Comparison of ENCODE assay signal across 15 mouse cellular contexts in the genomic region with DNA sequence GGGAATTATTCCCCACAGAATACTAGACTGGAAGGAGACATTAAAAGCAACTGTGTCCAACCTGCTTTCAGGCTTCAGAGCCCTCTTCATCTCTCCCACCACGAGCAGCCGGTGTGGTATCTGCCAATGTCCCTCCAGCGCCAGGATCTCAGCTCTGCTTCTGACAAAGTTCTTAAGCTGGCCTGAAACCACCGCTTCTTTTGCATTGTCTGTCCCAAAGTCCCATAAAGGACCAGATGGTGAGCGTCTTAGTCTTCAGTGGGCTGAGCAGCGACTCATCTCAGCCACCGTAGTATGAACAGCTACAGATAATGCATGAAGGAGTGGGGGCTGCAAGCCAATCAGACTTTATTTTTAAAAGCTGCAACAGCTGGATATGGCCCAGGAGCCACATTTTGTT.
A peak's percentile ranks its signal among the peaks of the same experiment; 100 is the strongest.
DNase-seq lines count a peak whose midpoint lies in the region; ATAC-seq lines count a peak whose summit lies in the region.
"Had no signal": no experiment of that assay in that cellular context is flagged by ENCODE, and none has a peak within 500 bp of the region (broad histone marks: within the 10 kb centered on the region; RNA-seq: fewer than 3 reads in every experiment).

No protein-coding gene starts in this region.

- no peak for DNase-seq in hindbrain, embryonic 14.5 days (ENCODE audit: low spot score)
- DNase-seq in kidney, postnatal 4 days = peak; percentile 13 to 43
- DNase-seq in neural tube, embryonic 10.5 days (ENCODE audit: extremely low spot score, low spot score) = no peak
- DNase-seq in right cerebral cortex, postnatal 14 days = no peak
- DNase-seq: adrenal gland, postnatal 36 days; heart, adult 11 months; kidney, postnatal 14 days had no signal

- H3K9ac ChIP-seq in hindbrain, embryonic 14.5 days = no peak overlapping the region
- H3K9ac ChIP-seq in hindbrain, embryonic 13.5 days = no peak overlapping the region
- H3K9ac ChIP-seq in kidney, embryonic 16.5 days (replicated peaks; ENCODE audit: low read length) = no peak overlapping the region
- no peak overlapping the region for H3K9ac ChIP-seq in neural tube, embryonic 13.5 days
- no peak overlapping the region for H3K9ac ChIP-seq in neural tube, embryonic 15.5 days (replicated peaks)
- H3K9ac ChIP-seq: embryonic facial prominence, embryonic 12.5 days; liver, embryonic 12.5 days; lung, embryonic 15.5 days had no signal

- peak; percentile 3; the same call in 1 of the 2 replicates for ATAC-seq in hindbrain, embryonic 14.5 days (ENCODE audit: low FRiP score)
- ATAC-seq in hindbrain, embryonic 13.5 days (ENCODE audit: low FRiP score) = no peak
- no peak for ATAC-seq in kidney, embryonic 16.5 days (ENCODE audit: low FRiP score, low TSS enrichment)
- 0 out of 2 replicates have a peak, but pooled peaks have one; percentile 11 for ATAC-seq in neural tube, embryonic 13.5 days (ENCODE audit: low read depth)
- ATAC-seq in neural tube, embryonic 15.5 days (ENCODE audit: low FRiP score) = peak; percentile 46; the same call in 1 of the 2 replicates
- ATAC-seq: forebrain, embryonic 16.5 days; liver, embryonic 12.5 days had no signal

- no peak overlapping the region for H3K4me3 ChIP-seq in hindbrain, embryonic 14.5 days (replicated peaks; ENCODE audit: low read length)
- H3K4me3 ChIP-seq in hindbrain, embryonic 13.5 days = no peak overlapping the region
- H3K4me3 ChIP-seq in kidney, embryonic 16.5 days (ENCODE audit: low read length) = no peak overlapping the region
- H3K4me3 ChIP-seq in neural tube, embryonic 13.5 days = no peak overlapping the region
- H3K4me3 ChIP-seq in neural tube, embryonic 15.5 days (replicated peaks) = no peak overlapping the region
- H3K4me3 ChIP-seq: embryonic facial prominence, embryonic 12.5 days; liver, embryonic 12.5 days; lung, embryonic 15.5 days had no signal

- H3K4me2 ChIP-seq in hindbrain, embryonic 14.5 days (replicated peaks) = no peak overlapping the region
- no peak overlapping the region for H3K4me2 ChIP-seq in hindbrain, embryonic 13.5 days
- H3K4me2 ChIP-seq in kidney, embryonic 16.5 days (replicated peaks; ENCODE audit: low read depth, low read length) = no peak overlapping the region; the same call in 1 of the 2 replicates
- H3K4me2 ChIP-seq in neural tube, embryonic 13.5 days = no peak overlapping the region
- no peak overlapping the region for H3K4me2 ChIP-seq in neural tube, embryonic 15.5 days
- H3K4me2 ChIP-seq: embryonic facial prominence, embryonic 12.5 days; liver, embryonic 12.5 days; lung, embryonic 15.5 days had no signal

- H3K27me3 ChIP-seq in hindbrain, embryonic 14.5 days (ENCODE audit: control insufficient read depth, insufficient read depth, low read length) = no peaks in the 10 kb centered on the region
- H3K27me3 ChIP-seq in hindbrain, embryonic 13.5 days = no peaks in the 10 kb centered on the region
- H3K27me3 ChIP-seq in kidney, embryonic 16.5 days (ENCODE audit: insufficient read depth, low read length) = no peaks in the 10 kb centered on the region
- no peaks in the 10 kb centered on the region; the same call in 1 of the 2 replicates for H3K27me3 ChIP-seq in neural tube, embryonic 13.5 days
- H3K27me3 ChIP-seq in neural tube, embryonic 15.5 days (replicated peaks) = no peaks in the 10 kb centered on the region
- H3K27me3 ChIP-seq: embryonic facial prominence, embryonic 12.5 days; lung, embryonic 15.5 days had no signal

- H3K4me1 ChIP-seq in hindbrain, embryonic 14.5 days (replicated peaks; ENCODE audit: control insufficient read depth, insufficient read depth, low read length) = peaks cover 27% of the 10 kb centered on the region; the same call in 1 of the 2 replicates
- peaks cover 35% of the 10 kb centered on the region for H3K4me1 ChIP-seq in hindbrain, embryonic 13.5 days (replicated peaks)
- peaks cover 15% of the 10 kb centered on the region for H3K4me1 ChIP-seq in kidney, embryonic 16.5 days (ENCODE audit: insufficient read depth, low read length)
- H3K4me1 ChIP-seq in neural tube, embryonic 13.5 days (replicated peaks) = peaks cover 31% of the 10 kb centered on the region
- peaks cover 38% of the 10 kb centered on the region for H3K4me1 ChIP-seq in neural tube, embryonic 15.5 days
- H3K4me1 ChIP-seq: lung, embryonic 15.5 days had no signal

- H3K36me3 ChIP-seq in hindbrain, embryonic 14.5 days (replicated peaks; ENCODE audit: control insufficient read depth, insufficient read depth) = no peaks in the 10 kb centered on the region
- H3K36me3 ChIP-seq in hindbrain, embryonic 13.5 days = no peaks in the 10 kb centered on the region
- no peaks in the 10 kb centered on the region for H3K36me3 ChIP-seq in kidney, embryonic 16.5 days (ENCODE audit: insufficient read depth, low read length)
- H3K36me3 ChIP-seq in neural tube, embryonic 13.5 days = no peaks in the 10 kb centered on the region
- no peaks in the 10 kb centered on the region; the same call in 1 of the 2 replicates for H3K36me3 ChIP-seq in neural tube, embryonic 15.5 days
- H3K36me3 ChIP-seq: embryonic facial prominence, embryonic 12.5 days; liver, embryonic 12.5 days; lung, embryonic 15.5 days had no signal

- no peak overlapping the region for H3K27ac ChIP-seq in hindbrain, embryonic 14.5 days
- H3K27ac ChIP-seq in hindbrain, embryonic 13.5 days = no peak overlapping the region; the same call in 1 of the 2 replicates
- H3K27ac ChIP-seq in kidney, embryonic 16.5 days (ENCODE audit: low read length) = no peak overlapping the region
- H3K27ac ChIP-seq in neural tube, embryonic 13.5 days (replicated peaks) = peak overlapping the region; percentile 30; the same call in 1 of the 2 replicates
- H3K27ac ChIP-seq in neural tube, embryonic 15.5 days (replicated peaks) = peak overlapping the region; percentile 41
- H3K27ac ChIP-seq: embryonic facial prominence, embryonic 12.5 days; liver, embryonic 12.5 days; lung, embryonic 15.5 days had no signal

- no peaks in the 10 kb centered on the region for H3K9me3 ChIP-seq in hindbrain, embryonic 14.5 days (ENCODE audit: control insufficient read depth, low read length)
- no peaks in the 10 kb centered on the region for H3K9me3 ChIP-seq in hindbrain, embryonic 13.5 days
- no peaks in the 10 kb centered on the region for H3K9me3 ChIP-seq in kidney, embryonic 16.5 days (ENCODE audit: low read length)
- no peaks in the 10 kb centered on the region for H3K9me3 ChIP-seq in neural tube, embryonic 13.5 days
- no peaks in the 10 kb centered on the region for H3K9me3 ChIP-seq in neural tube, embryonic 15.5 days (replicated peaks)
- H3K9me3 ChIP-seq: embryonic facial prominence, embryonic 12.5 days; liver, embryonic 12.5 days; lung, embryonic 15.5 days had no signal

- 56% methylated on average over 7 of the region's 7 CpGs for WGBS in hindbrain, embryonic 14.5 days
- WGBS in hindbrain, embryonic 13.5 days = 66% methylated on average over 7 of the region's 7 CpGs
- WGBS in kidney, embryonic 16.5 days = 68% methylated on average over 7 of the region's 7 CpGs
- 60% methylated on average over 7 of the region's 7 CpGs for WGBS in neural tube, embryonic 13.5 days
- 41% methylated on average over 7 of the region's 7 CpGs for WGBS in neural tube, embryonic 15.5 days

Comparison
In these comparisons a context has a peak if more than half of its experiments do, and no peak if none do; other contexts are left out.
1. ATAC-seq: peak in hindbrain, embryonic 14.5 days (single experiment), neural tube, embryonic 13.5 days (single experiment) and neural tube, embryonic 15.5 days (single experiment); none in hindbrain, embryonic 13.5 days (single experiment) and kidney, embryonic 16.5 days (single experiment).
2. DNase-seq: peak in kidney, postnatal 4 days (2 of 2); none in hindbrain, embryonic 14.5 days (single experiment), neural tube, embryonic 10.5 days (single experiment) and right cerebral cortex, postnatal 14 days (single experiment).
3. H3K27ac ChIP-seq: peak in neural tube, embryonic 13.5 days (single experiment) and neural tube, embryonic 15.5 days (single experiment); none in hindbrain, embryonic 14.5 days (single experiment), hindbrain, embryonic 13.5 days (single experiment) and kidney, embryonic 16.5 days (single experiment).